8 mouse cellular contexts compared by ENCODE assay signal in genomic region chr1:171412446-171412845, GRCm38 (mm10). TPM values are rescaled to one million over a fixed set of nuclear protein-coding genes. Genes with fewer than 3 reads are reported as not detected.
DNase-seq lines count a peak whose midpoint lies in the region; ATAC-seq and TF ChIP-seq lines count a peak whose summit lies in the region.

No protein-coding gene starts in this region.

- H3K4me1 ChIP-seq in cortical plate, adult 2 months (ENCODE audit: control insufficient read depth, insufficient read depth, low read length) = no peaks in the 10 kb centered on the region; the same call in 1 of the 2 replicates
- peaks cover 14% of the 10 kb centered on the region for H3K4me1 ChIP-seq in heart, embryonic 15.5 days (replicated peaks)
- H3K4me1 ChIP-seq in liver, embryonic 14.5 days (replicated peaks; ENCODE audit: control insufficient read depth in 2 of 2, insufficient read depth in 2 of 2, low read length in 1 of 2) = peaks cover 10 to 22% of the 10 kb centered on the region in 2 experiments
- H3K4me1 ChIP-seq in stomach, embryonic 14.5 days (ENCODE audit: control insufficient read depth, insufficient read depth, low read length) = peaks cover 15% of the 10 kb centered on the region

- DNase-seq in gastrocnemius, adult 2 months = no peak
- DNase-seq in gastrocnemius, postnatal 36 days = no peak
- peak; percentile 43 to 46 for DNase-seq in B cell, adult 2 months
- DNase-seq in liver, embryonic 14.5 days (ENCODE audit: low read depth in 3 of 3, low spot score in 3 of 3) = peak in 1 of 3 experiments; percentile 14
- no peak for DNase-seq in frontal cortex, postnatal 25 days (ENCODE audit: low spot score in 2 of 2)

- H3K9me3 ChIP-seq in heart, embryonic 15.5 days (replicated peaks) = no peaks in the 10 kb centered on the region
- H3K9me3 ChIP-seq in liver, embryonic 14.5 days (ENCODE audit: control insufficient read depth, low read length) = no peaks in the 10 kb centered on the region
- no peaks in the 10 kb centered on the region for H3K9me3 ChIP-seq in stomach, embryonic 14.5 days (ENCODE audit: control insufficient read depth, low read depth, low read length)

- H3K9ac ChIP-seq in heart, embryonic 15.5 days = peak overlapping the region; percentile 94
- peak overlapping the region; percentile 89 for H3K9ac ChIP-seq in liver, embryonic 14.5 days (replicated peaks)
- peak overlapping the region; percentile 71 for H3K9ac ChIP-seq in stomach, embryonic 14.5 days (replicated peaks; ENCODE audit: low read depth, low read length)

- no peak for TF ChIP-seq CTCF in gastrocnemius, adult 2 months (IDR thresholded peaks at IDR 0.05)
- no peak for TF ChIP-seq CTCF in cortical plate, adult 2 months (IDR thresholded peaks at IDR 0.05; ENCODE audit: extremely low read depth, insufficient read depth, low read length)
- no peak for TF ChIP-seq CTCF in liver, embryonic 14.5 days (IDR thresholded peaks at IDR 0.05; ENCODE audit: low read depth)

- intact Hi-C loops in gastrocnemius, adult 2 months (cut with DNase I) = loop anchor here (5.0 to 10.0 kb wide), 2 partner anchors 50 to 62 kb away; partner anchors contain the start of gene Klhdc9
- intact Hi-C loops in gastrocnemius, postnatal 36 days (cut with DNase I) = loop anchor here (5.0 to 10.0 kb wide), 2 partner anchors 50 to 378 kb away; partner anchors contain the start of gene Klhdc9

- peaks cover 7% of the 10 kb centered on the region; the same call in 1 of the 2 replicates for H3K27me3 ChIP-seq in heart, embryonic 15.5 days
- no peaks in the 10 kb centered on the region for H3K27me3 ChIP-seq in liver, embryonic 14.5 days (ENCODE audit: control insufficient read depth, insufficient read depth, low read length)
- H3K27me3 ChIP-seq in stomach, embryonic 14.5 days (ENCODE audit: control insufficient read depth, insufficient read depth, low read length) = no peaks in the 10 kb centered on the region

- no peak for ATAC-seq in heart, embryonic 15.5 days (replicated peaks; ENCODE audit: insufficient number of reproducible peaks, insufficient read depth, low FRiP score, low read depth)
- no peak for ATAC-seq in liver, embryonic 14.5 days (ENCODE audit: insufficient read depth)
- ATAC-seq in stomach, embryonic 14.5 days (ENCODE audit: insufficient number of reproducible peaks, insufficient read depth, low FRiP score, low read depth) = no peak

- peak overlapping the region; percentile 71 for H3K4me2 ChIP-seq in heart, embryonic 15.5 days
- H3K4me2 ChIP-seq in liver, embryonic 14.5 days (ENCODE audit: low read depth) = peak overlapping the region; percentile 82
- H3K4me2 ChIP-seq in stomach, embryonic 14.5 days (replicated peaks; ENCODE audit: low read depth, low read length) = peak overlapping the region; percentile 49

- TF ChIP-seq POLR2A in cortical plate, adult 2 months (IDR thresholded peaks at IDR 0.05; ENCODE audit: extremely low read depth, insufficient read depth, low read length) = no peak

- H3K36me3 ChIP-seq in heart, embryonic 15.5 days = peaks cover 24% of the 10 kb centered on the region
- H3K36me3 ChIP-seq in liver, embryonic 14.5 days (replicated peaks; ENCODE audit: control insufficient read depth, insufficient read depth, low read depth) = no peaks in the 10 kb centered on the region; the same call in none of the 2 replicates
- peaks cover 27% of the 10 kb centered on the region for H3K36me3 ChIP-seq in stomach, embryonic 14.5 days (ENCODE audit: control insufficient read depth, insufficient read depth, low read length)

- peak overlapping the region; percentile 98 for H3K27ac ChIP-seq in gastrocnemius, adult 2 months
- no peak overlapping the region for H3K27ac ChIP-seq in cortical plate, adult 2 months (ENCODE audit: insufficient read depth, low read length)
- H3K27ac ChIP-seq in heart, embryonic 15.5 days = peak overlapping the region; percentile 92
- no peak overlapping the region for H3K27ac ChIP-seq in liver, embryonic 14.5 days
- peak overlapping the region; percentile 83 for H3K27ac ChIP-seq in stomach, embryonic 14.5 days (ENCODE audit: low read length)

- peak overlapping the region; percentile 85 for H3K4me3 ChIP-seq in gastrocnemius, adult 2 months
- H3K4me3 ChIP-seq in cortical plate, adult 2 months (ENCODE audit: insufficient read depth, low read length) = peak overlapping the region; percentile 89
- peak overlapping the region; percentile 93 for H3K4me3 ChIP-seq in heart, embryonic 15.5 days
- H3K4me3 ChIP-seq in liver, embryonic 14.5 days (ENCODE audit: insufficient read depth in 1 of 2, low read depth in 2 of 2, low read length in 2 of 2) = peak overlapping the region; percentile 89 to 97
- H3K4me3 ChIP-seq in stomach, embryonic 14.5 days (ENCODE audit: low read depth, low read length) = peak overlapping the region; percentile 85

- no peak for TF ChIP-seq EP300 in liver, embryonic 14.5 days (IDR thresholded peaks at IDR 0.05; ENCODE audit: low read depth)

- 56% methylated on average over 3 of the region's 3 CpGs for WGBS in heart, embryonic 15.5 days
- 60% methylated on average over 3 of the region's 3 CpGs for WGBS in liver, embryonic 14.5 days (ENCODE audit: insufficient replicate concordance)
- 46% methylated on average over 3 of the region's 3 CpGs for WGBS in stomach, embryonic 14.5 days

RNA-seq across cellular contexts. Expression of gene Usf1, which starts 1.3 kb away (rescaled TPM):
- 10 to 100 TPM; 29.9 to 36.8 TPM for total RNA-seq in gastrocnemius, adult 2 months (2021)
- 10 to 100 TPM; 25.7 to 27.7 TPM for total RNA-seq in gastrocnemius, postnatal 36 days (2021)
- polyA plus RNA-seq in cortical plate, adult 2 months (2012; rRNA removed) = 99.2 and 102 TPM in 2 replicates
- polyA plus RNA-seq in heart, embryonic 15.5 days (2015; fragmentation: Nextera tagmentation; extraction: Ambion mirVana) = 48.7 and 57.5 TPM in 2 replicates
- polyA plus RNA-seq in liver, embryonic 14.5 days (2012; rRNA removed) = 13.4 and 16.9 TPM in 2 replicates
- 15.0 and 18.9 TPM in 2 replicates for polyA plus RNA-seq in liver, embryonic 14.5 days (2014; fragmentation: Nextera tagmentation; extraction: Ambion mirVana)
- 85.2 and 95.0 TPM in 2 replicates for polyA plus RNA-seq in stomach, embryonic 14.5 days (2014; fragmentation: Nextera tagmentation; extraction: Ambion mirVana)

RNA-seq across cellular contexts. Expression of gene Tstd1, which starts 6.2 kb away (rescaled TPM):
- under 1 TPM; 0.84 to 0.92 TPM for total RNA-seq in gastrocnemius, adult 2 months (2021)
- under 1 TPM in 1 of 2 experiments, not detected in 1; 0.69 TPM for total RNA-seq in gastrocnemius, postnatal 36 days (2021)
- 2.1 TPM in 2 replicates for polyA plus RNA-seq in cortical plate, adult 2 months (2012; rRNA removed)
- polyA plus RNA-seq in heart, embryonic 15.5 days (2015; fragmentation: Nextera tagmentation; extraction: Ambion mirVana) = 2.7 and 3.1 TPM in 2 replicates
- polyA plus RNA-seq in liver, embryonic 14.5 days (2012; rRNA removed) = 0.60 and 0.90 TPM in 2 replicates
- 0.19 and 0.75 TPM in 2 replicates for polyA plus RNA-seq in liver, embryonic 14.5 days (2014; fragmentation: Nextera tagmentation; extraction: Ambion mirVana)
- polyA plus RNA-seq in stomach, embryonic 14.5 days (2014; fragmentation: Nextera tagmentation; extraction: Ambion mirVana) = 3.0 and 3.1 TPM in 2 replicates

RNA-seq across cellular contexts. Expression of gene Arhgap30, which starts 23.7 kb away (rescaled TPM):
- under 1 TPM; 0.38 to 0.73 TPM for total RNA-seq in gastrocnemius, adult 2 months (2021)
- under 1 TPM; 0.94 to 0.99 TPM for total RNA-seq in gastrocnemius, postnatal 36 days (2021)
- polyA plus RNA-seq in cortical plate, adult 2 months (2012; rRNA removed) = 1.6 and 2.1 TPM in 2 replicates
- polyA plus RNA-seq in heart, embryonic 15.5 days (2015; fragmentation: Nextera tagmentation; extraction: Ambion mirVana) = 1.00 and 5.3 TPM in 2 replicates
- 2.2 and 3.0 TPM in 2 replicates for polyA plus RNA-seq in liver, embryonic 14.5 days (2012; rRNA removed)
- polyA plus RNA-seq in liver, embryonic 14.5 days (2014; fragmentation: Nextera tagmentation; extraction: Ambion mirVana) = 1.8 and 1.9 TPM in 2 replicates
- 0.67 and 1.3 TPM in 2 replicates for polyA plus RNA-seq in stomach, embryonic 14.5 days (2014; fragmentation: Nextera tagmentation; extraction: Ambion mirVana)

RNA-seq across cellular contexts. Expression of gene F11r, which starts 24.9 kb away (rescaled TPM):
- 1 to 10 TPM; 4.2 to 6.0 TPM for total RNA-seq in gastrocnemius, adult 2 months (2021)
- total RNA-seq in gastrocnemius, postnatal 36 days (2021) = 1 to 10 TPM; 4.9 to 5.4 TPM
- 8.0 and 9.0 TPM in 2 replicates for polyA plus RNA-seq in cortical plate, adult 2 months (2012; rRNA removed)
- 63.5 and 66.2 TPM in 2 replicates for polyA plus RNA-seq in heart, embryonic 15.5 days (2015; fragmentation: Nextera tagmentation; extraction: Ambion mirVana)
- 11.9 TPM in 2 replicates for polyA plus RNA-seq in liver, embryonic 14.5 days (2012; rRNA removed)
- 13.6 and 14.0 TPM in 2 replicates for polyA plus RNA-seq in liver, embryonic 14.5 days (2014; fragmentation: Nextera tagmentation; extraction: Ambion mirVana)
- polyA plus RNA-seq in stomach, embryonic 14.5 days (2014; fragmentation: Nextera tagmentation; extraction: Ambion mirVana) = 119 and 127 TPM in 2 replicates

RNA-seq across cellular contexts. Expression of gene Nectin4, which starts 42.5 kb away (rescaled TPM):
- total RNA-seq in gastrocnemius, adult 2 months (2021) = under 1 TPM in 1 of 2 experiments, not detected in 1; 0.06 TPM
- under 1 TPM in 1 of 2 experiments, not detected in 1; 0.07 TPM for total RNA-seq in gastrocnemius, postnatal 36 days (2021)
- polyA plus RNA-seq in cortical plate, adult 2 months (2012; rRNA removed) = 3.2 and 3.8 TPM in 2 replicates
- polyA plus RNA-seq in heart, embryonic 15.5 days (2015; fragmentation: Nextera tagmentation; extraction: Ambion mirVana) = 0.26 and 1.2 TPM in 2 replicates
- polyA plus RNA-seq in liver, embryonic 14.5 days (2012; rRNA removed) = 0.09 and 0.12 TPM in 2 replicates
- 0.04 and 0.06 TPM in 2 replicates for polyA plus RNA-seq in liver, embryonic 14.5 days (2014; fragmentation: Nextera tagmentation; extraction: Ambion mirVana)
- polyA plus RNA-seq in stomach, embryonic 14.5 days (2014; fragmentation: Nextera tagmentation; extraction: Ambion mirVana) = 10.7 and 13.7 TPM in 2 replicates

Comparison
In these comparisons a context has a peak if more than half of its experiments do, and no peak if none do; other contexts are left out.
1. DNase-seq: peak in B cell, adult 2 months (2 of 2); none in gastrocnemius, adult 2 months (single experiment), gastrocnemius, postnatal 36 days (0 of 2) and frontal cortex, postnatal 25 days (0 of 2).
2. H3K27ac ChIP-seq: peak in gastrocnemius, adult 2 months (single experiment), heart, embryonic 15.5 days (single experiment) and stomach, embryonic 14.5 days (single experiment); none in cortical plate, adult 2 months (single experiment) and liver, embryonic 14.5 days (single experiment).
3. Peak in every context shown above with its lines, with median percentiles within 50 percentile points of each other: H3K4me3 ChIP-seq, H3K4me2 ChIP-seq and H3K9ac ChIP-seq.